Mouse (Mus musculus) limb, embryonic 12.5 days (tissue): ENCODE data around the gene Dmrtc1c2. TPM values are rescaled to one million over a fixed set of nuclear protein-coding genes. Genes with fewer than 3 reads are reported as not detected.
"Not testable (repeated sequence)": the region's sequence is repeated elsewhere in the genome, so short reads cannot be mapped to it uniquely, and the experiment has no call there.

Experiments
- ATAC-seq: fragments of 200-750 bp; cut with Nextera tagmentation; 2 replicates; pipeline ENCODE4 v1.8.0; 2017; ENCODE audit warnings: low read depth, moderate TSS enrichment; ENCODE audit not compliant: insufficient number of reproducible peaks, insufficient read depth, low FRiP score, low TSS enrichment
- H3K27ac ChIP-seq: fragments of 300-500 bp; sonication (generic); 2 replicates; pipeline ENCODE4 v1.5.1; 2016; ENCODE audit warnings: mild to moderate bottlenecking, moderate library complexity
- H3K27me3 ChIP-seq: fragments of 300-500 bp; sonication (generic); 2 replicates; pipeline ENCODE4 v1.6.1; 2016; ENCODE audit warnings: mild to moderate bottlenecking, moderate library complexity
- H3K36me3 ChIP-seq: fragments of 300-500 bp; sonication (generic); 2 replicates; pipeline ENCODE4 v1.6.1; 2016; ENCODE audit warnings: mild to moderate bottlenecking, moderate library complexity
- H3K4me1 ChIP-seq: fragments of 300-500 bp; sonication (generic); replicated peaks from 2 replicates; pipeline ENCODE4 v1.6.1; 2016
- H3K4me2 ChIP-seq: fragments of 300-500 bp; sonication (generic); 2 replicates; pipeline ENCODE4 v1.6.1; 2016; ENCODE audit warnings: mild to moderate bottlenecking, moderate library complexity
- H3K4me3 ChIP-seq: fragments of 300-500 bp; sonication (generic); replicated peaks from 2 replicates; pipeline ENCODE4 v1.5.1; 2016; ENCODE audit warnings: mild to moderate bottlenecking
- H3K9ac ChIP-seq: fragments of 300-500 bp; sonication (generic); replicated peaks from 2 replicates; pipeline ENCODE4 v1.6.1; 2016; ENCODE audit warnings: mild to moderate bottlenecking, moderate library complexity
- H3K9me3 ChIP-seq: fragments of 300-500 bp; sonication (generic); 2 replicates; pipeline ENCODE4 v1.6.1; 2016; ENCODE audit warnings: mild to moderate bottlenecking, moderate library complexity
- WGBS: fragments of 180-500 bp; shearing (Covaris S2); methylation state at CpG from one replicate; pipeline ENCODE4 v1.1.7; 2016; 5-methylcytosine and 5-hydroxymethylcytosine counted together
- polyA plus RNA-seq: library from polyadenylated mRNA; unstranded; fragments of >200 nt; fragmentation: Nextera tagmentation; extraction: Ambion mirVana; gene quantifications from 2 replicates; pipeline ENCODE4 v1.2.1, GENCODE M21; 2016

The Dmrtc1c2 gene
- not detected in 2 replicates for polyA plus RNA-seq

GRCm38 (mm10) chrX:102854516-102854915 lies at the start of gene Dmrtc1c2:
Dmrtc1c2 (minus strand) TSS chrX:102854616.
- H3K9ac ChIP-seq, H3K4me2 ChIP-seq, H3K4me1 ChIP-seq, H3K27me3 ChIP-seq, ATAC-seq, H3K36me3 ChIP-seq, H3K27ac ChIP-seq, H3K9me3 ChIP-seq, H3K4me3 ChIP-seq: not testable (repeated sequence)
- 80% methylated on average over 1 of the region's 13 CpGs for WGBS

- H3K27me3 ChIP-seq = peaks cover 7% of the 10 kb centered on the region; the same call in 1 of the 2 replicates
- no peak for ATAC-seq
- H3K36me3 ChIP-seq = no peaks in the 10 kb centered on the region
- H3K9ac ChIP-seq = no peak within 1 kb of the TSS
- WGBS = 83% methylated on average over 6 of the region's 6 CpGs
- H3K4me2 ChIP-seq = no peak within 1 kb of the TSS
- H3K4me3 ChIP-seq = no peak within 1 kb of the TSS
- H3K27ac ChIP-seq = no peak within 1 kb of the TSS
- no peaks in the 10 kb centered on the region for H3K9me3 ChIP-seq
- no peaks in the 10 kb centered on the region for H3K4me1 ChIP-seq
Measured at GRCm38 (mm10) chrX:102867871-102868270, 13.5 kb upstream of the Dmrtc1c2 start, which contains the start of gene 1700031F05Rik. 1700031F05Rik (minus strand) TSS chrX:102867971.

GRCm38 (mm10) chrX:102812311-102812710 lies 42.1 kb downstream of the Dmrtc1c2 start:
- H3K36me3 ChIP-seq = no peaks in the 10 kb centered on the region
- no peaks in the 10 kb centered on the region for H3K9me3 ChIP-seq
- no peak overlapping the region for H3K9ac ChIP-seq
- H3K27ac ChIP-seq = no peak overlapping the region
- H3K4me3 ChIP-seq = no peak overlapping the region
- 54% methylated on average over 4 of the region's 4 CpGs for WGBS
- no peaks in the 10 kb centered on the region for H3K4me1 ChIP-seq
- H3K4me2 ChIP-seq = no peak overlapping the region
- H3K27me3 ChIP-seq = peaks cover 7% of the 10 kb centered on the region
- no peak for ATAC-seq

GRCm38 (mm10) chrX:102802663-102803062 lies 51.8 kb downstream of the Dmrtc1c2 start, which contains the start of gene Dmrtc1c1:
Dmrtc1c1 (plus strand) TSS chrX:102802963.
- ATAC-seq, H3K9me3 ChIP-seq, H3K27me3 ChIP-seq, H3K4me2 ChIP-seq, H3K27ac ChIP-seq, H3K4me3 ChIP-seq, H3K36me3 ChIP-seq, H3K9ac ChIP-seq, H3K4me1 ChIP-seq: not testable (repeated sequence)
- WGBS = no CpG with 5 or more reads among the region's 14 CpGs

Other genes starting within 250 kb of the Dmrtc1c2 start
- gene Phka1, start 210.4 kb downstream of the Dmrtc1c2 start, polyA plus RNA-seq = 17.2 and 17.7 TPM in 2 replicates
- not detected in 2 replicates for gene Gm3880, start 167.6 kb downstream of the Dmrtc1c2 start, polyA plus RNA-seq
- gene Gm9112, start 147.0 kb downstream of the Dmrtc1c2 start, polyA plus RNA-seq = not detected in 2 replicates
- gene Dmrtc1b, start 146.8 kb downstream of the Dmrtc1c2 start, polyA plus RNA-seq = not detected in 2 replicates
- gene Dmrtc1c1, start 51.7 kb downstream of the Dmrtc1c2 start, polyA plus RNA-seq = not detected in 2 replicates
- gene 1700031F05Rik, start 13.4 kb upstream of the Dmrtc1c2 start, polyA plus RNA-seq = not detected in 2 replicates
- gene Dmrtc1a, start 54.1 kb upstream of the Dmrtc1c2 start, polyA plus RNA-seq = 0.86 and 1.1 TPM in 2 replicates
- not detected in 2 replicates for gene 1700011M02Rik, start 54.3 kb upstream of the Dmrtc1c2 start, polyA plus RNA-seq
- gene 1700018G05Rik, start 73.8 kb upstream of the Dmrtc1c2 start, polyA plus RNA-seq = not detected in 2 replicates